Mouse (Mus musculus): ENCODE measurements around the gene Car6. TPM values are rescaled to one million over a fixed set of nuclear protein-coding genes. Genes with fewer than 3 reads are reported as not detected.

Car6 gene
- polyA plus RNA-seq, 1 experiment from 2014 or later = not detected

GRCm38 (mm10) chr4:150155731-150156130 is 45.4 kb downstream of the Car6 start:
- no peaks in the 10 kb centered on the region for H3K27me3 ChIP-seq (replicated peaks; ENCODE audit: control insufficient read depth, insufficient read depth, low read length)
- H3K36me3 ChIP-seq (ENCODE audit: control insufficient read depth, insufficient read depth) = no peaks in the 10 kb centered on the region
- H3K4me1 ChIP-seq (replicated peaks; ENCODE audit: control insufficient read depth, insufficient read depth, low read length) = no peaks in the 10 kb centered on the region
- H3K4me2 ChIP-seq (ENCODE audit: low read length) = no peak overlapping the region
- 86% methylated on average over 4 of the region's 4 CpGs for WGBS
- no peak overlapping the region for H3K27ac ChIP-seq (ENCODE audit: low read length)
- no peak overlapping the region for H3K9ac ChIP-seq (replicated peaks; ENCODE audit: low read depth, low read length)
- H3K9me3 ChIP-seq (ENCODE audit: control insufficient read depth, low read length) = peaks cover 3% of the 10 kb centered on the region; the same call in 1 of the 2 replicates
- ATAC-seq = no peak
- no peak overlapping the region for H3K4me3 ChIP-seq (replicated peaks; ENCODE audit: low read length)

- ATAC-seq = no peak
- Histone ChIP-seq H3K9me3 (ENCODE audit: control insufficient read depth, low read length) (no peaks in the 10 kb centered on the region), H3K27me3 (replicated peaks; ENCODE audit: control insufficient read depth, insufficient read depth, low read length) (no peaks in the 10 kb centered on the region), H3K4me1 (replicated peaks; ENCODE audit: control insufficient read depth, insufficient read depth, low read length) (no peaks in the 10 kb centered on the region), H3K9ac (replicated peaks; ENCODE audit: low read depth, low read length) (no peak overlapping the region), H3K27ac (ENCODE audit: low read length) (no peak overlapping the region), H3K4me3 (replicated peaks; ENCODE audit: low read length) (no peak overlapping the region), H3K36me3 (ENCODE audit: control insufficient read depth, insufficient read depth) (no peaks in the 10 kb centered on the region), H3K4me2 (ENCODE audit: low read length) (no peak overlapping the region)
- WGBS = 91% methylated on average over 4 of the region's 4 CpGs
Observed at GRCm38 (mm10) chr4:150155301-150155700, 45.8 kb downstream of the Car6 start.

- Histone ChIP-seq H3K4me3 (replicated peaks; ENCODE audit: low read length) (no peak overlapping the region), H3K9ac (replicated peaks; ENCODE audit: low read depth, low read length) (no peak overlapping the region), H3K27ac (ENCODE audit: low read length) (no peak overlapping the region), H3K4me1 (replicated peaks; ENCODE audit: control insufficient read depth, insufficient read depth, low read length) (no peaks in the 10 kb centered on the region), H3K9me3 (ENCODE audit: control insufficient read depth, low read length) (peaks cover 5% of the 10 kb centered on the region; the same call in 1 of the 2 replicates), H3K4me2 (ENCODE audit: low read length) (no peak overlapping the region), H3K36me3 (ENCODE audit: control insufficient read depth, insufficient read depth) (no peaks in the 10 kb centered on the region), H3K27me3 (replicated peaks; ENCODE audit: control insufficient read depth, insufficient read depth, low read length) (no peaks in the 10 kb centered on the region)
- ATAC-seq = no peak
- WGBS = 87% methylated on average over 8 of the region's 8 CpGs
Observed at GRCm38 (mm10) chr4:150152483-150152882, 48.6 kb downstream of the Car6 start.

- 82% methylated on average over 7 of the region's 7 CpGs for WGBS
- no peak for ATAC-seq
- Histone ChIP-seq H3K4me3 (replicated peaks; ENCODE audit: low read length) (no peak overlapping the region), H3K9me3 (ENCODE audit: control insufficient read depth, low read length) (peaks cover 5% of the 10 kb centered on the region; the same call in 1 of the 2 replicates), H3K27ac (ENCODE audit: low read length) (no peak overlapping the region), H3K9ac (replicated peaks; ENCODE audit: low read depth, low read length) (no peak overlapping the region), H3K4me1 (replicated peaks; ENCODE audit: control insufficient read depth, insufficient read depth, low read length) (no peaks in the 10 kb centered on the region), H3K4me2 (ENCODE audit: low read length) (no peak overlapping the region), H3K36me3 (ENCODE audit: control insufficient read depth, insufficient read depth) (no peaks in the 10 kb centered on the region), H3K27me3 (replicated peaks; ENCODE audit: control insufficient read depth, insufficient read depth, low read length) (no peaks in the 10 kb centered on the region)
Observed at GRCm38 (mm10) chr4:150151045-150151444, 50.1 kb downstream of the Car6 start.

GRCm38 (mm10) chr4:150146286-150146685 is 54.8 kb downstream of the Car6 start:
- H3K36me3 ChIP-seq (ENCODE audit: control insufficient read depth, insufficient read depth) = no peaks in the 10 kb centered on the region
- H3K9me3 ChIP-seq (ENCODE audit: control insufficient read depth, low read length) = peaks cover 5% of the 10 kb centered on the region; the same call in 1 of the 2 replicates
- H3K4me1 ChIP-seq (replicated peaks; ENCODE audit: control insufficient read depth, insufficient read depth, low read length) = no peaks in the 10 kb centered on the region
- H3K4me2 ChIP-seq (ENCODE audit: low read length) = no peak overlapping the region
- ATAC-seq = no peak
- no peak overlapping the region for H3K9ac ChIP-seq (replicated peaks; ENCODE audit: low read depth, low read length)
- H3K27ac ChIP-seq (ENCODE audit: low read length) = no peak overlapping the region
- WGBS = 82% methylated on average over 4 of the region's 4 CpGs
- H3K4me3 ChIP-seq (replicated peaks; ENCODE audit: low read length) = no peak overlapping the region
- H3K27me3 ChIP-seq (replicated peaks; ENCODE audit: control insufficient read depth, insufficient read depth, low read length) = no peaks in the 10 kb centered on the region

GRCm38 (mm10) chr4:150144242-150144641 is 56.9 kb downstream of the Car6 start:
- Histone ChIP-seq H3K36me3 (ENCODE audit: control insufficient read depth, insufficient read depth) (no peaks in the 10 kb centered on the region), H3K9ac (replicated peaks; ENCODE audit: low read depth, low read length) (no peak overlapping the region), H3K4me3 (replicated peaks; ENCODE audit: low read length) (no peak overlapping the region), H3K4me1 (replicated peaks; ENCODE audit: control insufficient read depth, insufficient read depth, low read length) (no peaks in the 10 kb centered on the region), H3K27me3 (replicated peaks; ENCODE audit: control insufficient read depth, insufficient read depth, low read length) (no peaks in the 10 kb centered on the region), H3K4me2 (ENCODE audit: low read length) (no peak overlapping the region), H3K9me3 (ENCODE audit: control insufficient read depth, low read length) (peaks cover 5% of the 10 kb centered on the region; the same call in 1 of the 2 replicates), H3K27ac (ENCODE audit: low read length) (no peak overlapping the region)
- 22% methylated on average over 12 of the region's 12 CpGs for WGBS
- no peak for ATAC-seq

GRCm38 (mm10) chr4:150140346-150140745 is 60.8 kb downstream of the Car6 start:
- ATAC-seq = no peak
- Histone ChIP-seq H3K9me3 (ENCODE audit: control insufficient read depth, low read length) (no peaks in the 10 kb centered on the region), H3K36me3 (ENCODE audit: control insufficient read depth, insufficient read depth) (no peaks in the 10 kb centered on the region), H3K9ac (replicated peaks; ENCODE audit: low read depth, low read length) (no peak overlapping the region), H3K27ac (ENCODE audit: low read length) (no peak overlapping the region), H3K4me1 (replicated peaks; ENCODE audit: control insufficient read depth, insufficient read depth, low read length) (no peaks in the 10 kb centered on the region), H3K4me3 (replicated peaks; ENCODE audit: low read length) (no peak overlapping the region), H3K4me2 (ENCODE audit: low read length) (no peak overlapping the region), H3K27me3 (replicated peaks; ENCODE audit: control insufficient read depth, insufficient read depth, low read length) (no peaks in the 10 kb centered on the region)
- WGBS = 66% methylated on average over 7 of the region's 7 CpGs

GRCm38 (mm10) chr4:150139090-150139489 is 62.0 kb downstream of the Car6 start:
- H3K27me3 ChIP-seq (replicated peaks; ENCODE audit: control insufficient read depth, insufficient read depth, low read length) = no peaks in the 10 kb centered on the region
- H3K9ac ChIP-seq (replicated peaks; ENCODE audit: low read depth, low read length) = no peak overlapping the region
- H3K9me3 ChIP-seq (ENCODE audit: control insufficient read depth, low read length) = no peaks in the 10 kb centered on the region
- H3K4me3 ChIP-seq (replicated peaks; ENCODE audit: low read length) = no peak overlapping the region
- no peaks in the 10 kb centered on the region for H3K36me3 ChIP-seq (ENCODE audit: control insufficient read depth, insufficient read depth)
- WGBS = 74% methylated on average over 13 of the region's 13 CpGs
- no peak overlapping the region for H3K4me2 ChIP-seq (ENCODE audit: low read length)
- no peaks in the 10 kb centered on the region for H3K4me1 ChIP-seq (replicated peaks; ENCODE audit: control insufficient read depth, insufficient read depth, low read length)
- no peak for ATAC-seq
- no peak overlapping the region for H3K27ac ChIP-seq (ENCODE audit: low read length)

- Histone ChIP-seq H3K9me3 (ENCODE audit: control insufficient read depth, low read length) (no peaks in the 10 kb centered on the region), H3K27me3 (replicated peaks; ENCODE audit: control insufficient read depth, insufficient read depth, low read length) (no peaks in the 10 kb centered on the region), H3K9ac (replicated peaks; ENCODE audit: low read depth, low read length) (peak overlapping the region; percentile 33; the same call in 1 of the 2 replicates), H3K27ac (ENCODE audit: low read length) (no peak overlapping the region), H3K4me1 (replicated peaks; ENCODE audit: control insufficient read depth, insufficient read depth, low read length) (no peaks in the 10 kb centered on the region), H3K4me2 (ENCODE audit: low read length) (peak overlapping the region; percentile 48), H3K36me3 (ENCODE audit: control insufficient read depth, insufficient read depth) (no peaks in the 10 kb centered on the region), H3K4me3 (replicated peaks; ENCODE audit: low read length) (peak overlapping the region; percentile 34)
- 23% methylated on average over 9 of the region's 9 CpGs for WGBS
- peak; percentile 79 for ATAC-seq
Observed at GRCm38 (mm10) chr4:150138084-150138543, 63.0 kb downstream of the Car6 start.
